Mouse (Mus musculus): ENCODE data around the gene Mcub. TPM values are rescaled to one million over a fixed set of nuclear protein-coding genes. Genes with fewer than 3 reads are reported as not detected.
A peak's percentile ranks its signal among the peaks of the same experiment; 100 is the strongest.

Gene Mcub
- polyA plus RNA-seq, 1 experiment from 2014 or later = 14.1 TPM

DNA sequence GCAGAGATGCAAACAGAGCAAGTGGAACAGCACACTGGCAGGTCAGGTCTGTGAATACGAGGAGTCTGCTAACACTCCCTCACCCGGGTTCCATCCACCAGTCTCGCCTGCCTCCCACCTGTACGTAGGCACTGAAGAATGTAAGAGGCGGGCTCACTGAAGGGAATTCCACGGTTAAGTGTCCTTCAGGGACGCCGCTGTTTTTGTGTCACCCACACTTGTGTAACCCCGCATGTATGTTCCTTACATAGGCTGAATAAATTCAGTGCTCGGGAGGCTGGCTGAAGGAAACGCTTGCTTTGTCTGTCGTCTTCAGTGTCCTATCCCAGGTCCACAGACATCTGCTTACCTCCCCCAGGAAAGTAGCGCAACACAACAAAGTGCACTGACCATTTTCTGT, 17.3 kb upstream of the Mcub start:
- no peak for DNase-seq (ENCODE audit: low spot score)
- H3K4me2 ChIP-seq (ENCODE audit: low read depth, severe bottlenecking) = no peak overlapping the region
- H3K27ac ChIP-seq (replicated peaks; ENCODE audit: low read depth, low read length) = no peak overlapping the region
- H3K36me3 ChIP-seq (ENCODE audit: control insufficient read depth, insufficient read depth, low read length) = peaks cover 39% of the 10 kb centered on the region
- H3K9me3 ChIP-seq (ENCODE audit: control insufficient read depth, low read length) = no peaks in the 10 kb centered on the region
- WGBS = 94% methylated on average over 13 of the region's 13 CpGs
- H3K4me1 ChIP-seq (ENCODE audit: control insufficient read depth, insufficient read depth, low read length) = no peaks in the 10 kb centered on the region
- H3K9ac ChIP-seq (ENCODE audit: low read length) = no peak overlapping the region
- ATAC-seq (ENCODE audit: insufficient number of reproducible peaks, low FRiP score, low TSS enrichment, low read depth) = no peak
- no peak overlapping the region for H3K4me3 ChIP-seq (ENCODE audit: low read depth, low read length)
- H3K27me3 ChIP-seq (ENCODE audit: control insufficient read depth, insufficient read depth, low read length) = no peaks in the 10 kb centered on the region

DNA sequence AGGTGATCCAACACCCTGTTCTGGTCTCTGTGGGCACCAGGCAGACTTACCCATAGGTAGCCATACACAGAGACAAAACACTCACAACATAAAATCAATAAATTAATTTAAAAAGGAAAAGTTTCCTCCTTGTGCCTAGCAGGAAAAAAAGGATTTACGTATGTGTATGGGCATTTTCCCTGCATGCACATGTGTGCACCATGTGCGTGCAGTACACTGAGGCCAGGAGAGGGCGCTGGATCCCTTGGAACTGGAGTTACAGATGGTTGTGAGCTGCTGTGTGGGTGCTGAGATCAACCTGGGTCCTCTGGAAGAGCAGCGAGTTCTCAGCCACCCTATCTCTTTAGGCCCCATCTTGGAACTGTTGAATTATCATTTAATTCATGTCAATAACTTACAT, 15.3 kb upstream of the Mcub start:
- Histone ChIP-seq H3K9ac (ENCODE audit: low read length) (no peak overlapping the region), H3K9me3 (ENCODE audit: control insufficient read depth, low read length) (no peaks in the 10 kb centered on the region), H3K4me2 (ENCODE audit: low read depth, severe bottlenecking) (no peak overlapping the region), H3K27me3 (ENCODE audit: control insufficient read depth, insufficient read depth, low read length) (no peaks in the 10 kb centered on the region), H3K27ac (replicated peaks; ENCODE audit: low read depth, low read length) (no peak overlapping the region), H3K36me3 (ENCODE audit: control insufficient read depth, insufficient read depth, low read length) (peaks cover 32% of the 10 kb centered on the region), H3K4me1 (ENCODE audit: control insufficient read depth, insufficient read depth, low read length) (no peaks in the 10 kb centered on the region), H3K4me3 (ENCODE audit: low read depth, low read length) (no peak overlapping the region)
- DNase-seq (ENCODE audit: low spot score) (no peak), ATAC-seq (ENCODE audit: insufficient number of reproducible peaks, low FRiP score, low TSS enrichment, low read depth) (no peak)
- 85% methylated on average over 4 of the region's 4 CpGs for WGBS

DNA sequence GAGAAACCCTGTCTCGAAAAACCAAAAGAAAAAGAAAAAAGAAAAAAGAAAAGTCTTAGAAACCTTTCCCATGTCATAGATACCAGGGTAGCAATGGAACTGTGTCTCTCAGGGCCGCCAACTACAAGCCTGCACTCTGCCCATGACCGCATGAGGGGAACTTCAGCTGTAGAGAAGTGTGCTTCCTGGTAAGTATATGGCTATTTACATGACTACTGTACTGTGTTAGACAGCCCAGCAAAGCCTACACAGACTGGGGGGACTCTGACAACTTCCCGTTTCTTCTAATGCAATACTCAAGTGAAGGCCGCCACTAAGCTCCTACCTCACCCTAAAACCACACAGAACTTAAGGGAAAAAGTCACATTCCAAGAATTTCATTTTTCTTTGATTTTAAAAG, 14.8 kb upstream of the Mcub start:
- no peak overlapping the region for H3K4me3 ChIP-seq (ENCODE audit: low read depth, low read length)
- no peaks in the 10 kb centered on the region for H3K27me3 ChIP-seq (ENCODE audit: control insufficient read depth, insufficient read depth, low read length)
- no peak overlapping the region for H3K9ac ChIP-seq (ENCODE audit: low read length)
- DNase-seq (ENCODE audit: low spot score) (no peak), ATAC-seq (ENCODE audit: insufficient number of reproducible peaks, low FRiP score, low TSS enrichment, low read depth) (no peak)
- no peak overlapping the region for H3K4me2 ChIP-seq (ENCODE audit: low read depth, severe bottlenecking)
- no peak overlapping the region for H3K27ac ChIP-seq (replicated peaks; ENCODE audit: low read depth, low read length)
- H3K9me3 ChIP-seq (ENCODE audit: control insufficient read depth, low read length) = no peaks in the 10 kb centered on the region
- no peaks in the 10 kb centered on the region for H3K4me1 ChIP-seq (ENCODE audit: control insufficient read depth, insufficient read depth, low read length)
- H3K36me3 ChIP-seq (ENCODE audit: control insufficient read depth, insufficient read depth, low read length) = peaks cover 27% of the 10 kb centered on the region
- WGBS = 95% methylated on average over 5 of the region's 5 CpGs

DNA sequence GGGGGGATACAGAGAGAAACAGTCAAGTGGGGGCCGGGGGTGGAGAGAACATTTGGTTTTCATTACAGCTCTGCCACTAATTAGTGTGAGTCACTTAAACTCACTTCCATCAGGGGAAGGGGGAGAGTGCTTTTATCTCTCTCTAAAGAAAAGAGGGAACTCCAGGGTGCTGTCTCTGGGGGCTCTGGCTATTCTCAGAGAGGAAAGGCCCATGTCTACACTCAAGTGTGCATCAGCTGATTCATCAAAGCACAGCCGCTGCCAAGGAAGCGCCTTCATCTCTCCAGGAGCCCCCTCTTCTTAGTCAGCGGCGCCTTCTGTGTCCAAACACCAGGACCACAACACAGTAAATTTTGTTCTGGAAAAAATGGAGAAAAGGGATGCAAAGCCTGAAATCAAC, 12.3 kb upstream of the Mcub start:
- no peak overlapping the region for H3K4me2 ChIP-seq (ENCODE audit: low read depth, severe bottlenecking)
- no peak overlapping the region for H3K9ac ChIP-seq (ENCODE audit: low read length)
- no peaks in the 10 kb centered on the region for H3K4me1 ChIP-seq (ENCODE audit: control insufficient read depth, insufficient read depth, low read length)
- ATAC-seq (ENCODE audit: insufficient number of reproducible peaks, low FRiP score, low TSS enrichment, low read depth) (no peak), DNase-seq (ENCODE audit: low spot score) (no peak)
- no peak overlapping the region for H3K27ac ChIP-seq (replicated peaks; ENCODE audit: low read depth, low read length)
- 19% methylated on average over 5 of the region's 5 CpGs for WGBS
- no peaks in the 10 kb centered on the region for H3K27me3 ChIP-seq (ENCODE audit: control insufficient read depth, insufficient read depth, low read length)
- peaks cover 9% of the 10 kb centered on the region; the same call in 1 of the 2 replicates for H3K36me3 ChIP-seq (ENCODE audit: control insufficient read depth, insufficient read depth, low read length)
- H3K9me3 ChIP-seq (ENCODE audit: control insufficient read depth, low read length) = no peaks in the 10 kb centered on the region
- no peak overlapping the region for H3K4me3 ChIP-seq (ENCODE audit: low read depth, low read length)

DNA sequence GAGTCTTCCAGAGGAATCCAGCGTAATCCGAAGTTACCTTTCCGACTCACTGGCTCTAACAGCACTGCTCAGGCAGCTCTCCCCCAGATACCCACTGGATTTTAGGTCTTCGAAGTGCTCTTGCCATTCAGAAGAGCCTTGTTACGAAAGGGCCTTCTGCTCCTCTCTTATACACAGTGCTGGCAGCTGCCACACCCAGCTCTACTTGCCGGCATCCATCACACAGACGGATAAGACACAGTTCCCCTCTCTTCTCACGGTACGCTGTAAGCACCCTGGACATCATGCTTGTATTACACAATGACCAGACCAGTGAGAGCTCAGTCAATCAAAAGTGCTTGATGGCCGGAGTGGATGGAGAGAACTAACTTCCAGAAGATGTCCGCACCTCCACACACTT, 11.8 kb upstream of the Mcub start:
- H3K9ac ChIP-seq (ENCODE audit: low read length) = no peak overlapping the region
- H3K27ac ChIP-seq (replicated peaks; ENCODE audit: low read depth, low read length) = no peak overlapping the region
- H3K4me2 ChIP-seq (ENCODE audit: low read depth, severe bottlenecking) = no peak overlapping the region
- no peaks in the 10 kb centered on the region for H3K9me3 ChIP-seq (ENCODE audit: control insufficient read depth, low read length)
- WGBS = 45% methylated on average over 11 of the region's 11 CpGs
- H3K4me3 ChIP-seq (ENCODE audit: low read depth, low read length) = no peak overlapping the region
- DNase-seq (ENCODE audit: low spot score) = peak; percentile 32
- no peaks in the 10 kb centered on the region for H3K4me1 ChIP-seq (ENCODE audit: control insufficient read depth, insufficient read depth, low read length)
- no peak for ATAC-seq (ENCODE audit: insufficient number of reproducible peaks, low FRiP score, low TSS enrichment, low read depth)
- H3K27me3 ChIP-seq (ENCODE audit: control insufficient read depth, insufficient read depth, low read length) = no peaks in the 10 kb centered on the region
- H3K36me3 ChIP-seq (ENCODE audit: control insufficient read depth, insufficient read depth, low read length) = peaks cover 6% of the 10 kb centered on the region; the same call in 1 of the 2 replicates

DNA sequence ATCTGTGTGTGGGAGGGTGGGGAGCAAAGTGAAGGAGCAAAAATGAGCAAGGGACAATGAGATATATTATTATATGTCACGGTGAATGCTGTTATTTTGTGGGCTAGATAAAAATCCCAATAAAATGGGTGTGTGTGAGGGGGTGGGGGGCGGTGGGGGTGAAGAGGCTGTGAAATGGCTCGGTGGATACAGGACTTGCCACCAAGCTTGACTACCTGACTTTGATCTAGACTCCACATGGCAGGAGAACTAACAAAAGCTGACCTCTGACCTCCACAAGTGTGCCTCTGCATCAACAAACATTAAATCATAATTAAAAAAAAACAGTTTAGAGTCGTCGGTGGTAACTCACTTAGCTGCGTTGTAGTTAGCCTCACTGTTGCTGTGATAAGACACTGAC, 9.5 kb upstream of the Mcub start:
- H3K4me2 ChIP-seq (ENCODE audit: low read depth, severe bottlenecking) = no peak overlapping the region
- DNase-seq (ENCODE audit: low spot score) (no peak), ATAC-seq (ENCODE audit: insufficient number of reproducible peaks, low FRiP score, low TSS enrichment, low read depth) (no peak)
- no peaks in the 10 kb centered on the region for H3K9me3 ChIP-seq (ENCODE audit: control insufficient read depth, low read length)
- no peaks in the 10 kb centered on the region for H3K36me3 ChIP-seq (ENCODE audit: control insufficient read depth, insufficient read depth, low read length)
- no peak overlapping the region for H3K27ac ChIP-seq (replicated peaks; ENCODE audit: low read depth, low read length)
- H3K4me3 ChIP-seq (ENCODE audit: low read depth, low read length) = no peak overlapping the region
- 23% methylated on average over 6 of the region's 6 CpGs for WGBS
- H3K9ac ChIP-seq (ENCODE audit: low read length) = no peak overlapping the region
- no peaks in the 10 kb centered on the region for H3K27me3 ChIP-seq (ENCODE audit: control insufficient read depth, insufficient read depth, low read length)
- no peaks in the 10 kb centered on the region for H3K4me1 ChIP-seq (ENCODE audit: control insufficient read depth, insufficient read depth, low read length)

DNA sequence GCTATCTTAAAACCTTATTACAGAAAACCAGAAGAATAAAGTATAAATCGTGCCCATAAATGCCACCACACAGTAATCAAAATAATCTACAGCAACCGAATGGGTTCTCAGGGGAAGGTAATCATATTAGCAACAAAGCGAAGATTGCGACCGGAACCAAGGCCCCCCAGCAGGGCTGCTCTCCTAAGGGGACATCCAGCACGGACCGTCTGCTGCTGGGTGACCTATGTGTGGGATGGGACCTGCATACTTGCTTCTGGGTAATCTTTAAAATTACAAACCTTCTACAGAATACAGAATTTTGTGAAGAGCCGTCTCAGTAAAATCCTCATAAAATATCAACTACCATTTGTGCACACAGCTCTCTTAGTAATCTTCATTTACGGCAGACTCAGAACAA, 8.7 kb upstream of the Mcub start:
- no peaks in the 10 kb centered on the region for H3K27me3 ChIP-seq (ENCODE audit: control insufficient read depth, insufficient read depth, low read length)
- 88% methylated on average over 9 of the region's 9 CpGs for WGBS

DNA sequence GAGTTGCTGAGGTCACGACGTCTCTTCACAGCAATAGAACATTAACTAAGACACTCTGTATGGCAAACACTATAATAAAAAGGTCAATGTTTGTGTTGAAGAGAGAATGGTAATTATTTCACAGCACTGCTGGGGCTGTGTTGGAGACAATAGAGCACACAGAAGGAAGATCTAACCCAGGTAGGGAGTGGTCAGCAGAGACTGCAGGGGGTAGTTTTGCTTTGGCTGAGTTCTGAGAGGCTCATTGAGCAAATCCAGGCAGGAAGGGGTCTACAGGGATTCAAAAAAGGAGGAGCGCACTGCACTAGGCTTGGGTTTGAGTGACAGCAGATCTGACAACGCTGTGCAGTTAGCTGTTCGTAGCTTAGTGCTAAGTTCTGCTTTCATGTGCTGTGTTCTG, 6.3 kb upstream of the Mcub start:
- H3K9me3 ChIP-seq (ENCODE audit: control insufficient read depth, low read length) = no peaks in the 10 kb centered on the region
- ATAC-seq (ENCODE audit: insufficient number of reproducible peaks, low FRiP score, low TSS enrichment, low read depth) (no peak), DNase-seq (ENCODE audit: low spot score) (no peak)
- H3K4me3 ChIP-seq (ENCODE audit: low read depth, low read length) = no peak overlapping the region
- no peak overlapping the region for H3K4me2 ChIP-seq (ENCODE audit: low read depth, severe bottlenecking)
- 88% methylated on average over 5 of the region's 5 CpGs for WGBS
- H3K27ac ChIP-seq (replicated peaks; ENCODE audit: low read depth, low read length) = no peak overlapping the region
- H3K27me3 ChIP-seq (ENCODE audit: control insufficient read depth, insufficient read depth, low read length) = no peaks in the 10 kb centered on the region
- no peak overlapping the region for H3K9ac ChIP-seq (ENCODE audit: low read length)
- no peaks in the 10 kb centered on the region for H3K4me1 ChIP-seq (ENCODE audit: control insufficient read depth, insufficient read depth, low read length)
- H3K36me3 ChIP-seq (ENCODE audit: control insufficient read depth, insufficient read depth, low read length) = no peaks in the 10 kb centered on the region

More for the DNA sequence above, 8.7 kb upstream of the Mcub start:
- Histone ChIP-seq H3K9me3 (ENCODE audit: control insufficient read depth, low read length) (no peaks in the 10 kb centered on the region), H3K4me2 (ENCODE audit: low read depth, severe bottlenecking) (no peak overlapping the region), H3K36me3 (ENCODE audit: control insufficient read depth, insufficient read depth, low read length) (no peaks in the 10 kb centered on the region), H3K4me1 (ENCODE audit: control insufficient read depth, insufficient read depth, low read length) (no peaks in the 10 kb centered on the region), H3K9ac (ENCODE audit: low read length) (no peak overlapping the region), H3K4me3 (ENCODE audit: low read depth, low read length) (no peak overlapping the region), H3K27ac (replicated peaks; ENCODE audit: low read depth, low read length) (no peak overlapping the region)
- DNase-seq (ENCODE audit: low spot score) = no peak
- no peak for ATAC-seq (ENCODE audit: insufficient number of reproducible peaks, low FRiP score, low TSS enrichment, low read depth)

Measured in limb, embryonic 11.5 days (tissue).